Mouse (Mus musculus): ENCODE measurements around the gene Ctf2. TPM values are rescaled to one million over a fixed set of nuclear protein-coding genes. Genes with fewer than 3 reads are reported as not detected.
A peak's percentile ranks its signal among the peaks of the same experiment; 100 is the strongest.
"Not testable (repeated sequence)": the region's sequence is repeated elsewhere in the genome, so short reads cannot be mapped to it uniquely, and the experiment has no call there.

Gene Ctf2
- polyA plus RNA-seq, 1 experiment from 2014 or later: 0.13 TPM

DNA sequence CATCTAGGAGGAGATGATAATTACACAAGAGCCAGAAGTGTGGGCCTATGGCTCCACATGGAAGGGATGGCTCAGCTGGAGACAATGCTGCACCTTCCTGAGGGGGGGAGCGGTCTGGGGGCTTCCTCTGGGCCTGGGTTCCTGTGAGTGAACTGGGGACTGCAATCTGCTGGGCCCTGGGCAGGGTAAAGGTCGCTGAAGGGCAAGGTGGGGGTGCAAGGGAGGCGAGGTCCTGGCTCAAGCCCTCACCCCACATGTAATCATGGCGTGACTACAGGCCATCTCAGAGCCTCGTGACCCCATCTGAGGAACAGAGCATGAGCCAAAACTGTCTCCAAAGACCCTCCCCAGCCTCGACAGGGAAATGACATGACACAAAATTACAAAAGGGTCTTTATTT lies 27.4 kb downstream of the Ctf2 start:
- no peak overlapping the region for H3K4me3 ChIP-seq (ENCODE audit: low read depth, low read length)
- TF ChIP-seq CTCF (IDR thresholded peaks at IDR 0.05; ENCODE audit: low read depth) (no peak), EP300 (optimal IDR thresholded peaks at IDR 0.05) (no peak)
- no peaks in the 10 kb centered on the region for H3K27me3 ChIP-seq (ENCODE audit: control insufficient read depth, insufficient read depth, low read length)
- no peak for ATAC-seq (ENCODE audit: low FRiP score, low TSS enrichment)
- H3K4me1 ChIP-seq (replicated peaks; ENCODE audit: control insufficient read depth, insufficient read depth): no peaks in the 10 kb centered on the region
- WGBS: 90% methylated on average over 6 of the region's 6 CpGs
- H3K27ac ChIP-seq (replicated peaks): no peak overlapping the region
- no peak for DNase-seq (ENCODE audit: low spot score)
- H3K9ac ChIP-seq (ENCODE audit: low read length): no peak overlapping the region
- H3K9me3 ChIP-seq (ENCODE audit: control insufficient read depth, low read length): no peaks in the 10 kb centered on the region
- H3K4me2 ChIP-seq (replicated peaks; ENCODE audit: low read depth): no peak overlapping the region
- H3K36me3 ChIP-seq (ENCODE audit: control insufficient read depth, insufficient read depth, low read length): peaks cover 4% of the 10 kb centered on the region; the same call in 1 of the 2 replicates

DNA sequence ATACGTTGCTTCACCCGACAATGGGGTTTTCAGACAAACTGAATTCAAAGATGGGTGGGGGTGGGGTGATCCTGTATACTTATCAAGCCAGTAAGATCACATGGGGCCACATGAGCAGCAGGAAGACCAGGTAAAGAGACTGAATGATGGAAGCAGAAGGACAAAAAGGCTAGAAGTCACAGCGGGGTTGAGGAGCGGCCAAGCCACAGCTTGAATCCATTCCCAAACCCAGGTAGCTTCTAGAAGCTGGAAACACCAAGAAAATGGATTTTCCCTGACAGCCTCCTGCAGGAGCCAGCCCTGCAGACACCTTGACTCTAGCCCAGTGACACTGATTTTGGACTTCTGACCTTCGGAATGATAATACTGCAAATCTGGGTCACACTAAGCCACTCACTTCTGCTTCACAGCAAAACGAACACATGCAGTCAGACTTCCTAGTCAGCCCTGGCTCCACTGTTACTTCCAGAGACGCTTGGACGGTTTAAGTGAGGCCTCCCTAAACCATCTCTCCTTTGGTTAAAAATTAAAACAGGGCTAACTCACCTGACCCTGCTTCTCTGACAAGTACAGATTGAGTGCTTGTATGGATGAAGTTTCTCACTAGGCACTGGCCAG lies 28.3 kb downstream of the Ctf2 start:
- H3K27ac ChIP-seq (replicated peaks): no peak overlapping the region
- H3K4me2 ChIP-seq (replicated peaks; ENCODE audit: low read depth): no peak overlapping the region
- no peaks in the 10 kb centered on the region for H3K27me3 ChIP-seq (ENCODE audit: control insufficient read depth, insufficient read depth, low read length)
- 90% methylated on average over 8 of the region's 8 CpGs for WGBS
- no peaks in the 10 kb centered on the region for H3K4me1 ChIP-seq (replicated peaks; ENCODE audit: control insufficient read depth, insufficient read depth)
- no peak overlapping the region for H3K9ac ChIP-seq (ENCODE audit: low read length)
- DNase-seq (ENCODE audit: low spot score): no peak
- ATAC-seq (ENCODE audit: low FRiP score, low TSS enrichment): no peak
- H3K36me3 ChIP-seq (ENCODE audit: control insufficient read depth, insufficient read depth, low read length): peaks cover 4% of the 10 kb centered on the region; the same call in 1 of the 2 replicates
- no peak overlapping the region for H3K4me3 ChIP-seq (ENCODE audit: low read depth, low read length)
- no peak for TF ChIP-seq EP300 (optimal IDR thresholded peaks at IDR 0.05)
- no peak for TF ChIP-seq CTCF (IDR thresholded peaks at IDR 0.05; ENCODE audit: low read depth)
- H3K9me3 ChIP-seq (ENCODE audit: control insufficient read depth, low read length): no peaks in the 10 kb centered on the region

DNA sequence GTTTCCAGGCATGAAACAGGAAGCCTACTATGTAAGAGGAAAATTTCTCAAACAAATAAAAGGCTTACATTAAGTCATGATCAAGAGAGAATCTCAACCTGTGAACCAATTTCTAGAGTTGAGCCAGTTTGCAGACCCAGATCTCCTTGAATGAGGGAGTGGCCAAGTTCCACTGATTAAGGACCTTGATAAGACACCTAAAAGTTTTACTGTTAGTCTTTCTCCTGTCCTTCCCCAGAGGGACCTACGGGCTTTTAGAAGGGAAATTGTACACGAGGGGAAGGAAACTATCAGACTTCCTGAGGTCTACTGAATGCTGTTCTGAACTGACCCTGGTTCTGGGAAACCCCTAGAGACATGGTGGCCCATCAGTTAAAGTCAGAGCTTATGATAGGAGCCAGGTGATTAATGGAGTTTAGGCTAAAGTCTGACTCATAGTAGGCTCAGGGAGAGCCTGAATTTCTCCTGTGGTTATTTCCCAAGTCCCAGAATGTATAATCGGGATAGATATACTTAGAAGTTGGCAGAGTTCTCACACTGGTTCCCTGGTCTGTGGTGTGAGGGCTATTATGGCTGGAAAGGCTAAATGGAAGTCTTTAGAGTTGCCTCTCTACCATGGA lies 31.1 kb downstream of the Ctf2 start:
- ATAC-seq (ENCODE audit: low FRiP score, low TSS enrichment) (no peak), DNase-seq (ENCODE audit: low spot score) (no peak)
- Histone ChIP-seq H3K4me2 (replicated peaks; ENCODE audit: low read depth) (no peak overlapping the region), H3K4me3 (ENCODE audit: low read depth, low read length) (no peak overlapping the region), H3K9me3 (ENCODE audit: control insufficient read depth, low read length) (no peaks in the 10 kb centered on the region), H3K9ac (ENCODE audit: low read length) (no peak overlapping the region), H3K4me1 (replicated peaks; ENCODE audit: control insufficient read depth, insufficient read depth) (no peaks in the 10 kb centered on the region), H3K36me3 (ENCODE audit: control insufficient read depth, insufficient read depth, low read length) (peaks cover 4% of the 10 kb centered on the region; the same call in 1 of the 2 replicates), H3K27ac (replicated peaks) (peak overlapping the region; percentile 4; the same call in 1 of the 2 replicates), H3K27me3 (ENCODE audit: control insufficient read depth, insufficient read depth, low read length) (no peaks in the 10 kb centered on the region)
- WGBS: 45% methylated on average over 3 of the region's 3 CpGs
- TF ChIP-seq EP300 (optimal IDR thresholded peaks at IDR 0.05) (no peak), CTCF (IDR thresholded peaks at IDR 0.05; ENCODE audit: low read depth) (no peak)

DNA sequence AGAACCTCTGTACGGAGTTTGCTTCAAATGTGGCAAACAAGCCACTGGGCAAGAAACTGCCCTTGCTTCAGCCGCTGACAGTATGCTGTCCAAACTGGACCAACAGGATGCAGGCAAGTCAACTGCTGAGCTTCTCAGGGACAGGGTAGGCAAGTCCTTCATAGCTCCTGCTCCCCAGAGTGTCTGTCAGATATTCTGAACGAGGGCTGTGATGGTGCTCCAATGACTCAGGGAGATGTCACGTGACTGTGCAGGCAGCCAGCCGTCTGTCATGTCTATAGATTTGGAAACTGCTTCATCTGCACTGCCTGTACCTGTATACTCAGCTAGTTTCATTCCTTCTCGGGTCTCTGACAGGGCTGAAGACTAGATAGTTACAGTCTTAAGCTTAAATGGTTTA lies 33.0 kb downstream of the Ctf2 start:
- DNase-seq (ENCODE audit: low spot score): no peak
- Histone ChIP-seq H3K4me2 (replicated peaks; ENCODE audit: low read depth) (no peak overlapping the region), H3K27ac (replicated peaks) (peak overlapping the region; percentile 30; the same call in 1 of the 2 replicates), H3K27me3 (ENCODE audit: control insufficient read depth, insufficient read depth, low read length) (no peaks in the 10 kb centered on the region), H3K4me1 (replicated peaks; ENCODE audit: control insufficient read depth, insufficient read depth) (no peaks in the 10 kb centered on the region), H3K4me3 (ENCODE audit: low read depth, low read length) (no peak overlapping the region), H3K9me3 (ENCODE audit: control insufficient read depth, low read length) (no peaks in the 10 kb centered on the region), H3K9ac (ENCODE audit: low read length) (no peak overlapping the region), H3K36me3 (ENCODE audit: control insufficient read depth, insufficient read depth, low read length) (peaks cover 4% of the 10 kb centered on the region; the same call in 1 of the 2 replicates)
- WGBS: 70% methylated on average over 6 of the region's 6 CpGs
- no peak for ATAC-seq (ENCODE audit: low FRiP score, low TSS enrichment)
- TF ChIP-seq EP300 (optimal IDR thresholded peaks at IDR 0.05): no peak
- TF ChIP-seq CTCF (IDR thresholded peaks at IDR 0.05; ENCODE audit: low read depth): no peak

DNA sequence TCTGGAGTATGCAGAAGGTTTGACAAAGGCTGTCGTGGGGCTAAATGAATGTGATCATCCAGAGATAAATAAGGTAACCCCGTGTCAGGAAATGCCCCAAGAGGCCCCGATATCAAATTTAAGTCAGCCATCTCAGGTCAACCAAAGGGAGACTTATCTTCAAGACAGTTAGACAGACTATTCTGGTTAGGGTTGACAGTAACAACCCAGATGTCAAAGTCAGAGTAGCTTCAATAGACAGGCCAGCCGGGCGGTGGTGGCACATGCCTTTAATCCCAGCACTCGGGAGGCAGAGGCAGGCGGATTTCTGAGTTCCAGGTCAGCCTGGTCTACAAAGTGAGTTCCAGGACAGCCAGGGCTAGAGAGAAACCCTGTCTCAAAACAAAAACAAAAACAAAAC lies 38.2 kb downstream of the Ctf2 start:
- H3K4me2 ChIP-seq (replicated peaks; ENCODE audit: low read depth); H3K4me3 ChIP-seq (ENCODE audit: low read depth, low read length); H3K9me3 ChIP-seq (ENCODE audit: control insufficient read depth, low read length); DNase-seq (ENCODE audit: low spot score); ATAC-seq (ENCODE audit: low FRiP score, low TSS enrichment); H3K36me3 ChIP-seq (ENCODE audit: control insufficient read depth, insufficient read depth, low read length); H3K9ac ChIP-seq (ENCODE audit: low read length); H3K27ac ChIP-seq (replicated peaks); H3K27me3 ChIP-seq (ENCODE audit: control insufficient read depth, insufficient read depth, low read length); H3K4me1 ChIP-seq (replicated peaks; ENCODE audit: control insufficient read depth, insufficient read depth): not testable (repeated sequence)
- WGBS: 84% methylated on average over 7 of the region's 7 CpGs

DNA sequence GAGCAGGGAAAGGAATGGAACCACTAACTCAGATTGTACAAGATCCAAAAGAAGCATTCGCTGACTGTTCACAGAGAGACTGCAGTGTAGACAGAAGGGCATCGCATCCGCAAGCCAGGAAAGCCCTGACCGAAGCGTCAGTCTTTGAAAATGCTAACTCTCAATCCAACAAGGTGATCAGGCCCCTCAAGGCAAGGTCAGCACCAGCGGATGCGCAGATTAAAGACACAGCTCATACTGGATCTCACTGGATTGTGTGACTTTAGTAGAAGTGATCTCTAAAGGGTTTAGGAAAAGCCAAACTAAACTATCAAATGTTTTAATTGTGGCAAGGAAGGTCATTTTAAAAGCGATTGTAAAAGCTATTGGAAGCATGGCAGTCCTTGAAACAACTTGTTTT lies 38.7 kb downstream of the Ctf2 start:
- DNase-seq (ENCODE audit: low spot score) (no peak), ATAC-seq (ENCODE audit: low FRiP score, low TSS enrichment) (no peak)
- Histone ChIP-seq H3K27ac (replicated peaks) (no peak overlapping the region), H3K9me3 (ENCODE audit: control insufficient read depth, low read length) (no peaks in the 10 kb centered on the region), H3K4me1 (replicated peaks; ENCODE audit: control insufficient read depth, insufficient read depth) (0 out of 2 replicates have a peak, but pooled peaks cover 2% of the 10 kb centered on the region), H3K27me3 (ENCODE audit: control insufficient read depth, insufficient read depth, low read length) (no peaks in the 10 kb centered on the region), H3K9ac (ENCODE audit: low read length) (no peak overlapping the region), H3K36me3 (ENCODE audit: control insufficient read depth, insufficient read depth, low read length) (peaks cover 4% of the 10 kb centered on the region; the same call in 1 of the 2 replicates), H3K4me3 (ENCODE audit: low read depth, low read length) (no peak overlapping the region), H3K4me2 (replicated peaks; ENCODE audit: low read depth) (no peak overlapping the region)
- WGBS: 93% methylated on average over 8 of the region's 8 CpGs
- TF ChIP-seq CTCF (IDR thresholded peaks at IDR 0.05; ENCODE audit: low read depth) (no peak), EP300 (optimal IDR thresholded peaks at IDR 0.05) (no peak)
